Mouse (Mus musculus) MEL (cell line): Measurements from ENCODE around the gene Sox5.

Experiments used
- CTCF ChIP-seq, 3 experiments: IDR thresholded peaks in 2 of 3; conservative IDR thresholded peaks in 1 of 3; 2 replicates each; pipeline ENCODE4 v1.5.1; 2011 to 2012; ENCODE audit warnings: low read length in 3 of 3, low read depth in 2 of 3, mild to moderate bottlenecking in 2 of 3, improper control_type of control experiment in 1 of 3, inconsistent platforms in 1 of 3, mixed read lengths in 1 of 3, moderate library complexity in 1 of 3; ENCODE audit not compliant: control insufficient read depth in 1 of 3, insufficient read depth in 1 of 3, poor library complexity in 1 of 3, severe bottlenecking in 1 of 3
- EP300 ChIP-seq, 2 experiments: IDR thresholded peaks; 2 replicates each; pipeline ENCODE4 v1.6.1; 2011; ENCODE audit warnings: improper control_type of control experiment in 2 of 2, low read length in 2 of 2, low read depth in 1 of 2, mild to moderate bottlenecking in 1 of 2
- MAX ChIP-seq: IDR thresholded peaks from 2 replicates; pipeline ENCODE4 v1.6.1; 2011; ENCODE audit warnings: low read length, improper control_type of control experiment
- RAD21 ChIP-seq: IDR thresholded peaks from 2 replicates; pipeline ENCODE4 v1.6.1; 2011; ENCODE audit warnings: mild to moderate bottlenecking, low read depth, low read length, improper control_type of control experiment
- ZC3H11A ChIP-seq: IDR thresholded peaks from 2 replicates; pipeline ENCODE4 v1.6.1; 2012; ENCODE audit warnings: low read depth, mild to moderate bottlenecking, inconsistent platforms, low read length, improper control_type of control experiment

- TF ChIP-seq EP300 (IDR thresholded peaks at IDR 0.05; ENCODE audit: low read depth in 1 of 2, low read length in 2 of 2) (no peak), MAX (no peak), CTCF (IDR thresholded peaks at IDR 0.05 in 2 of 3, conservative IDR thresholded peaks at IDR 0.05 in 1 of 3; ENCODE audit: control insufficient read depth in 1 of 3, insufficient read depth in 1 of 3, low read depth in 2 of 3, low read length in 3 of 3, poor library complexity in 1 of 3, severe bottlenecking in 1 of 3) (no peak), RAD21 (no peak), ZC3H11A (no peak)
Observed at GRCm38 (mm10) chr6:144711841-144712240, 69.9 kb downstream of the Sox5 start.
